In genomic region chr7:46839446-46839845, GRCm38 (mm10) we compare ENCODE assay signal across 9 mouse cellular contexts. TPM values are rescaled to one million over a fixed set of nuclear protein-coding genes. Genes with fewer than 3 reads are reported as not detected.
DNase-seq lines count a peak whose midpoint lies in the region; ATAC-seq and TF ChIP-seq lines count a peak whose summit lies in the region.
"Had no signal": no experiment of that assay in that cellular context is flagged by ENCODE, and none has a peak within 500 bp of the region (broad histone marks: within the 10 kb centered on the region; RNA-seq: fewer than 3 reads in every experiment).

No protein-coding gene starts in this region.

- no peaks in the 10 kb centered on the region for H3K27me3 ChIP-seq in cerebellum, adult 2 months (ENCODE audit: control insufficient read depth, insufficient read depth, low read length)
- no peaks in the 10 kb centered on the region for H3K27me3 ChIP-seq in ES-Bruce4 (ENCODE audit: control insufficient read depth, insufficient read depth, low read length, poor library complexity, severe bottlenecking)
- no peaks in the 10 kb centered on the region for H3K27me3 ChIP-seq in liver, embryonic 12.5 days (replicated peaks)
- no peaks in the 10 kb centered on the region for H3K27me3 ChIP-seq in small intestine, adult 2 months (ENCODE audit: control insufficient read depth, insufficient read depth, low read length)
- H3K27me3 ChIP-seq: CH12.LX had no signal

- H3K4me1 ChIP-seq in cerebellum, adult 2 months (ENCODE audit: control insufficient read depth, insufficient read depth, low read length): peaks cover 14% of the 10 kb centered on the region
- H3K4me1 ChIP-seq in ES-Bruce4 (ENCODE audit: control insufficient read depth, insufficient read depth, low read length): peaks cover 16% of the 10 kb centered on the region
- H3K4me1 ChIP-seq in liver, embryonic 12.5 days: peaks cover 63% of the 10 kb centered on the region
- peaks cover 54% of the 10 kb centered on the region for H3K4me1 ChIP-seq in small intestine, adult 2 months (ENCODE audit: control insufficient read depth, insufficient read depth, insufficient read length, low read length)

- H3K27ac ChIP-seq in cerebellum, adult 2 months (ENCODE audit: insufficient read depth, low read length): peak overlapping the region; percentile 90
- H3K27ac ChIP-seq in ES-Bruce4 (ENCODE audit: insufficient read depth, low read length): peak overlapping the region; percentile 90
- peak overlapping the region; percentile 73 for H3K27ac ChIP-seq in liver, embryonic 12.5 days
- peak overlapping the region; percentile 99 for H3K27ac ChIP-seq in small intestine, adult 2 months (ENCODE audit: insufficient read depth, low read depth, low read length)

- no peak overlapping the region for H3K4me3 ChIP-seq in cerebellum, adult 2 months (replicated peaks; ENCODE audit: insufficient read depth, low read depth, low read length)
- H3K4me3 ChIP-seq in ES-Bruce4 (ENCODE audit: low read depth, low read length): no peak overlapping the region
- H3K4me3 ChIP-seq in liver, embryonic 12.5 days: no peak overlapping the region
- H3K4me3 ChIP-seq in small intestine, adult 2 months (ENCODE audit: low read depth, low read length): no peak overlapping the region

- no peaks in the 10 kb centered on the region for H3K9me3 ChIP-seq in ES-Bruce4 (replicated peaks; ENCODE audit: control insufficient read depth, insufficient read depth, low read length, poor library complexity, severe bottlenecking)
- no peaks in the 10 kb centered on the region for H3K9me3 ChIP-seq in liver, embryonic 12.5 days (replicated peaks)

- intact Hi-C loops in heart, postnatal 10 days (cut with DNase I): no loop called here
- intact Hi-C loops in gastrocnemius, postnatal 36 days (cut with DNase I): no loop called here

- H3K36me3 ChIP-seq in ES-Bruce4 (ENCODE audit: control insufficient read depth, insufficient read depth, low read length, poor library complexity, severe bottlenecking): no peaks in the 10 kb centered on the region
- H3K36me3 ChIP-seq in liver, embryonic 12.5 days: no peaks in the 10 kb centered on the region
- no peaks in the 10 kb centered on the region for H3K36me3 ChIP-seq in small intestine, adult 2 months (ENCODE audit: control insufficient read depth, insufficient read depth, low read length)

- WGBS in cerebellum, adult 2 months: 31% methylated on average over 7 of the region's 7 CpGs
- WGBS in liver, embryonic 12.5 days (ENCODE audit: insufficient replicate concordance): 30% methylated on average over 7 of the region's 7 CpGs
- 19% methylated on average over 7 of the region's 7 CpGs for WGBS in small intestine, adult 2 months

- peak in 1 of 2 experiments; percentile 29 for DNase-seq in cerebellum, adult 2 months
- no peak for DNase-seq in cerebellum, adult 9-10 months
- peak; percentile 24 to 31 for DNase-seq in heart, postnatal 10 days
- no peak for DNase-seq in gastrocnemius, postnatal 36 days
- no peak for DNase-seq in gastrocnemius, postnatal 25 days

- no peak for TF ChIP-seq POLR2A in cerebellum, adult 2 months (IDR thresholded peaks at IDR 0.05; ENCODE audit: borderline replicate concordance, insufficient read depth, low read length)
- TF ChIP-seq POLR2A in ES-Bruce4 (IDR thresholded peaks at IDR 0.05; ENCODE audit: insufficient read depth, low read length): no peak
- no peak for TF ChIP-seq POLR2A in small intestine, adult 2 months (IDR thresholded peaks at IDR 0.05; ENCODE audit: low read depth, low read length)

- no peak for TF ChIP-seq CTCF in cerebellum, adult 2 months (IDR thresholded peaks at IDR 0.05; ENCODE audit: borderline replicate concordance, insufficient read depth, low read depth, low read length)
- no peak for TF ChIP-seq CTCF in ES-Bruce4 (IDR thresholded peaks at IDR 0.05; ENCODE audit: low read depth, low read length)
- no peak for TF ChIP-seq CTCF in small intestine, adult 2 months (IDR thresholded peaks at IDR 0.05; ENCODE audit: extremely low read depth, insufficient read length, insufficient replicate concordance, low read depth, low read length)

- no peak overlapping the region for H3K9ac ChIP-seq in ES-Bruce4 (ENCODE audit: low read depth, poor library complexity, severe bottlenecking)
- no peak overlapping the region for H3K9ac ChIP-seq in liver, embryonic 12.5 days

- ATAC-seq in liver, embryonic 12.5 days: peak; percentile 19; the same call in 1 of the 2 replicates

- 0 out of 2 replicates have a peak, but pooled peaks have one; percentile 30 for TF ChIP-seq EP300 in ES-Bruce4 (IDR thresholded peaks at IDR 0.05; ENCODE audit: insufficient read depth, low read depth, low read length)

- H3K4me2 ChIP-seq in liver, embryonic 12.5 days: peak overlapping the region; percentile 41; the same call in 1 of the 2 replicates

RNA-seq across cellular contexts. Expression of gene Ldha, which starts 1.8 kb away (rescaled TPM):
- polyA plus RNA-seq in cerebellum, adult 2 months (2012; rRNA removed): 209 and 227 TPM in 2 replicates
- polyA plus RNA-seq in ES-Bruce4 (2011; ENCODE audit: insufficient read depth, insufficient read length, low read depth, missing spikeins): 626 and 671 TPM in 2 replicates
- total RNA-seq in heart, postnatal 10 days (2021): 100 to 1,000 TPM; 889 to 902 TPM
- 1,680 and 1,789 TPM in 2 replicates for polyA plus RNA-seq in liver, embryonic 12.5 days (2016; fragmentation: Nextera tagmentation; extraction: Ambion mirVana)
- 766 and 1,649 TPM in 2 replicates for polyA plus RNA-seq in small intestine, adult 2 months (2012; rRNA removed)
- 1,000 to 10,000 TPM; 2,924 to 3,276 TPM for total RNA-seq in gastrocnemius, postnatal 36 days (2021)
- total RNA-seq in gastrocnemius, postnatal 25 days (2021): 1,000 to 10,000 TPM; 2,738 to 2,745 TPM

RNA-seq across cellular contexts. Expression of gene Ldhc, which starts 21.6 kb away (rescaled TPM):
- not detected in 2 replicates for polyA plus RNA-seq in cerebellum, adult 2 months (2012; rRNA removed)
- polyA plus RNA-seq in ES-Bruce4 (2011; ENCODE audit: insufficient read depth, insufficient read length, low read depth, missing spikeins): 0.57 and 1.3 TPM in 2 replicates
- not detected for total RNA-seq in heart, postnatal 10 days (2021)
- 0.15 and 0.22 TPM in 2 replicates for polyA plus RNA-seq in liver, embryonic 12.5 days (2016; fragmentation: Nextera tagmentation; extraction: Ambion mirVana)
- not detected in 2 replicates for polyA plus RNA-seq in small intestine, adult 2 months (2012; rRNA removed)
- not detected for total RNA-seq in gastrocnemius, postnatal 36 days (2021)
- total RNA-seq in gastrocnemius, postnatal 25 days (2021): not detected
- total RNA-seq: CH12.LX had no signal

RNA-seq across cellular contexts. Expression of gene Gtf2h1, which starts 43.5 kb away (rescaled TPM):
- polyA plus RNA-seq in cerebellum, adult 2 months (2012; rRNA removed): 33.2 and 33.8 TPM in 2 replicates
- polyA plus RNA-seq in ES-Bruce4 (2011; ENCODE audit: insufficient read depth, insufficient read length, low read depth, missing spikeins): 68.4 and 81.9 TPM in 2 replicates
- 10 to 100 TPM; 22.6 to 22.7 TPM for total RNA-seq in heart, postnatal 10 days (2021)
- 56.4 and 59.0 TPM in 2 replicates for polyA plus RNA-seq in liver, embryonic 12.5 days (2016; fragmentation: Nextera tagmentation; extraction: Ambion mirVana)
- polyA plus RNA-seq in small intestine, adult 2 months (2012; rRNA removed): 3.1 and 5.9 TPM in 2 replicates
- 10 to 100 TPM; 14.0 to 14.8 TPM for total RNA-seq in gastrocnemius, postnatal 36 days (2021)
- total RNA-seq in gastrocnemius, postnatal 25 days (2021): 10 to 100 TPM; 13.0 to 15.3 TPM

RNA-seq across cellular contexts. Expression of gene Hps5, which starts 43.6 kb away (rescaled TPM):
- polyA plus RNA-seq in cerebellum, adult 2 months (2012; rRNA removed): 20.8 and 21.7 TPM in 2 replicates
- polyA plus RNA-seq in ES-Bruce4 (2011; ENCODE audit: insufficient read depth, insufficient read length, low read depth, missing spikeins): 14.8 and 20.3 TPM in 2 replicates
- total RNA-seq in heart, postnatal 10 days (2021): 10 to 100 TPM; 11.6 TPM
- polyA plus RNA-seq in liver, embryonic 12.5 days (2016; fragmentation: Nextera tagmentation; extraction: Ambion mirVana): 9.7 and 10.7 TPM in 2 replicates
- polyA plus RNA-seq in small intestine, adult 2 months (2012; rRNA removed): 14.4 and 22.7 TPM in 2 replicates
- 10 to 100 TPM in 1 of 2 experiments, 1 to 10 TPM in 1; 8.7 to 12.2 TPM for total RNA-seq in gastrocnemius, postnatal 36 days (2021)
- total RNA-seq in gastrocnemius, postnatal 25 days (2021): 10 to 100 TPM in 1 of 2 experiments, 1 to 10 TPM in 1; 9.8 to 10.9 TPM

Comparison
In these comparisons a context has a peak if more than half of its experiments do, and no peak if none do; other contexts are left out.
1. DNase-seq: peak in heart, postnatal 10 days (2 of 2); none in cerebellum, adult 9-10 months (single experiment), gastrocnemius, postnatal 36 days (0 of 2) and gastrocnemius, postnatal 25 days (single experiment).
2. Peak in every context shown above with its lines, with median percentiles within 50 percentile points of each other: H3K27ac ChIP-seq.